Mouse (Mus musculus) embryo, embryonic 11.5 days (tissue): ENCODE data around the gene Dbnl.
"Not testable (repeated sequence)": the region's sequence is repeated elsewhere in the genome, so short reads cannot be mapped to it uniquely, and the experiment has no call there.

Source experiments
- DNase-seq: peaks from one replicate; pipeline ENCODE4 v3.0.0-alpha.2; 2012; ENCODE audit warnings: low read depth, low spot score

The Dbnl gene

GRCm38 (mm10) chr11:5795706-5796105 is 7.4 kb downstream of the Dbnl start:
- no peak for DNase-seq

- no peak for DNase-seq
These were observed 8.7 kb downstream of the Dbnl start for GRCm38 (mm10) chr11:5796939-5797338.

GRCm38 (mm10) chr11:5797371-5797770 is 9.1 kb downstream of the Dbnl start:
- DNase-seq, result no peak

GRCm38 (mm10) chr11:5797928-5798327 is 9.6 kb downstream of the Dbnl start:
- no peak for DNase-seq

- DNase-seq, result no peak
These were observed 11.6 kb downstream of the Dbnl start for GRCm38 (mm10) chr11:5799621-5800490.

- no peak for DNase-seq
These were observed 13.2 kb downstream of the Dbnl start for GRCm38 (mm10) chr11:5801511-5801910.

GRCm38 (mm10) chr11:5802005-5802404 is 13.7 kb downstream of the Dbnl start:
- no peak for DNase-seq

- no peak for DNase-seq
These were observed 14.3 kb downstream of the Dbnl start for GRCm38 (mm10) chr11:5802457-5803217.

- no peak for DNase-seq
These were observed 15.3 kb downstream of the Dbnl start, which contains the start of gene Pgam2 for GRCm38 (mm10) chr11:5803551-5803981. Gene Pgam2 (minus strand): TSS chr11:5803733.

GRCm38 (mm10) chr11:5804174-5804573 is 15.9 kb downstream of the Dbnl start:
- DNase-seq, result no peak

- DNase-seq, result no peak
These were observed 17.4 kb downstream of the Dbnl start for GRCm38 (mm10) chr11:5805711-5806110.

- no peak for DNase-seq
These were observed 19.7 kb downstream of the Dbnl start for GRCm38 (mm10) chr11:5807956-5808355.

- DNase-seq, result not testable (repeated sequence)
These were observed 21.2 kb downstream of the Dbnl start for GRCm38 (mm10) chr11:5809487-5809886.

GRCm38 (mm10) chr11:5813381-5813780 is 25.1 kb downstream of the Dbnl start:
- no peak for DNase-seq

- DNase-seq, result no peak
These were observed 30.9 kb downstream of the Dbnl start for GRCm38 (mm10) chr11:5819223-5819622.

- no peak for DNase-seq
These were observed 37.1 kb downstream of the Dbnl start for GRCm38 (mm10) chr11:5825432-5825831.

GRCm38 (mm10) chr11:5827931-5828330 is 39.6 kb downstream of the Dbnl start:
- DNase-seq, result no peak

GRCm38 (mm10) chr11:5828509-5829191 is 40.4 kb downstream of the Dbnl start:
- DNase-seq, result no peak

- no peak for DNase-seq
These were observed 41.0 kb downstream of the Dbnl start for GRCm38 (mm10) chr11:5829327-5829726.

- DNase-seq, result no peak
These were observed 46.2 kb downstream of the Dbnl start for GRCm38 (mm10) chr11:5834506-5834905.

GRCm38 (mm10) chr11:5835057-5835456 is 46.8 kb downstream of the Dbnl start:
- DNase-seq, result no peak

- DNase-seq, result no peak
These were observed 47.8 kb downstream of the Dbnl start for GRCm38 (mm10) chr11:5836126-5836525.
